Mouse (Mus musculus): ENCODE data around the gene Nfkbil1.
"Not testable (repeated sequence)": the region's sequence is repeated elsewhere in the genome, so short reads cannot be mapped to it uniquely, and the experiment has no call there.

Nfkbil1 gene

DNA sequence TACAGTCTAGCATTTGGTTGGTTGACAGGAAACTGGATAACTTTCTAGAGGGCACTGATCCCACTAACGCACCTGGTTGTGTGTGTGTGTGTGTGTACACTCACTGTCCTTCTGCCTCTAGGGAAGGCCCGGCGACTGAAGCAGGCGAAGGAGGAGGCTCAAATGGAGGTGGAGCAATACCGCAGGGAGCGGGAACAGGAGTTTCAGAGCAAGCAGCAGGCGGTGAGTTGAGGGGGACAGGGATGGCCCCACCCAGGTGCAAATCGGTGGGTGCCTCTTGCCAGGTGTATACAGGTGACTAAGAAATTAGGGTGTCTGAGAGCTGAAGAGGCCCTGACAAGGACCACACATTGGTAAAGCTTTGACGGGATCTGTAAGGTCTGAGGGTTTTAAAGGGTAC is 1.4 kb upstream of the Nfkbil1 start:
- no peak for DNase-seq (ENCODE audit: low spot score in 2 of 2)

- peak; percentile 100 for DNase-seq (ENCODE audit: low spot score in 2 of 2)
Observed at GRCm38 (mm10) chr17:35236390-35236746, 776 bp upstream of the Nfkbil1 start.

GRCm38 (mm10) chr17:35234903-35235302 is 689 bp downstream of the Nfkbil1 start:
- DNase-seq (ENCODE audit: low spot score in 2 of 2): no peak

DNA sequence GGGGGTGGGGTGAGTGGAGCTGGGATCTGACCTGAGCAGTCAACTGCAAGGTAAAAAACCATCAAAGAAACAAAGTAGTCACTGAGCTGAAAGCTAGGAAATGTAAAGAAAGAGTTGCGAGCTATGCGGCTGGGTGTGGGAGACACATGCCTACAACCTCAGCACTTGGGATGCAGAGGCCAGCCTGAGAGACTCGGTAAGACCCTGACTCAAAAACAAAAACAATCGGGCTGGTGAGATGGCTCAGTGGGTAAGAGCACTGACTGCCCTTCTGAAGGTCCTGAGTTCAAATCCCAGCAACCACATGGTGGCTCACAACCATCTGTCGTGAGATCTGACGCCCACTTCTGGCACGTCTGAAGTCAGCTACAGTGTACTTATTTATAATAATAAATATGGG is 1.5 kb downstream of the Nfkbil1 start:
- not testable (repeated sequence) for DNase-seq (ENCODE audit: low spot score in 2 of 2)

- no peak for DNase-seq (ENCODE audit: low spot score in 2 of 2)
Observed at GRCm38 (mm10) chr17:35233114-35233980, 2.2 kb downstream of the Nfkbil1 start, which contains the start of gene Atp6v1g2. Gene Atp6v1g2, plus strand, starts transcription at chr17:35233660.

GRCm38 (mm10) chr17:35232659-35233058 is 2.9 kb downstream of the Nfkbil1 start:
- no peak for DNase-seq (ENCODE audit: low spot score in 2 of 2)

- DNase-seq (ENCODE audit: low spot score in 2 of 2): peak; percentile 81 to 86
Observed at GRCm38 (mm10) chr17:35232043-35232442, 3.5 kb downstream of the Nfkbil1 start.

GRCm38 (mm10) chr17:35231022-35231421 is 4.6 kb downstream of the Nfkbil1 start:
- DNase-seq (ENCODE audit: low spot score in 2 of 2): no peak

DNA sequence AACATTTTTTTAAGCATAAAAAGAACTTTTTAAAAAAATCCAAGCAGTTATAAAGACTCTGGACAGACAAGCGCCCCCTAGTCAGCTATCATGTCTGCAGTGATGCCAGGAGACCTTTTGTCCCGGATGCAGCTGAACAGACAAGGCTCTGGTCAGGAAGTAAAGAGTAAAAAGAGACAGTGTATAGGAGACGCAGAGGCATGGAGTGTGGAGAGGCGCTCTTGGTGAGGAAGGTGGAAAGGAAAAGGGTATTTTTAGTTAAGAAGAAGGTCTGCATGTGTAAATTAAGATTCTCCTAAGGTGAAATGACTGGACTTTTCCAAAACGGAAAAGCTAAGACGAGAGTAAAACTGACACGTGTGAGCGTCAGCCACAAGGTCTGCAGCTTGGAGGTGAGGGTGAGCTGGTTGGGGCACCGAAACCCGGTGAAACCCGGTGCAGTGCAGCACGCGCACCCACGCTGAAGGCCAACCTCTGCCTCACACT is 9.0 kb downstream of the Nfkbil1 start:
- DNase-seq (ENCODE audit: low spot score in 2 of 2): no peak

DNA sequence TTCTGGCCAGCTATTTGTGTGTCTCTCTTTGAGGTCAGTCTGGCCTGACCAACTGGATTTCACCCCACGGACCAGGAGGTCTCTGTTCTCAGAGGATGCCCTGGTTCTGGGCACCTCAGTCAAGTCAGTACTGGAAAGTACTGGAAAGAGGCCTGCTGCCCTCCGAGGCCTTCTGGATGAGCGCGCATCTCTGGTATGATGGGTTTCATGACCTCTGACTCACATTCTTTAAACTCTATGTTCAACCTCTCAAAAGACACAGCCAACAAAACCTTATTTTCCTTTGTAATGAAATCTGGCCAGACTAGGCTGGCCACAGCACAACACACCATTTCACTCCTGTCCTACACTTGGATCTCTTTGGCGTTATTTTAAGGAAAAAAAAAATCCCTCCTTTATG is 10.1 kb downstream of the Nfkbil1 start:
- no peak for DNase-seq (ENCODE audit: low spot score in 2 of 2)

GRCm38 (mm10) chr17:35224641-35225040 is 11.0 kb downstream of the Nfkbil1 start:
- DNase-seq (ENCODE audit: low spot score in 2 of 2): no peak

DNA sequence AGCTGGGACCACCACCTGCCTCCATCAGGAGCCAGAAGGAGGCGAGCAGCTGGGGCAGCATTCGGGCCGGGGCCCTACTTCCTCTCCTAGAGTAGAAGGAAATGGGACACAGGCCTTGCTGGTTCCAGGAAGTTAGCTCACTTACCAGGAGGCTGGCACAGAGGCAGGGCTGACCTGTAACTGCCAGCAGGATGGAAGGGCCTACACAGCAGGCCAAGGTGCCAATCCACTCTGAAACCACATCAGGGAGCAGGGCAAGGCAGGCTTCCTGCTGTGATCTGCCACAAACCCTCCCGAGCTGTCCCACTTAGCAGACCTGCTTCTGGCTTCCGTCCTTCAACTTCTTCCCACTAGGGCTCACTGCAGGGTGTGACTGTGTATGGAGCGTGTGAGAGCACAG is 13.3 kb downstream of the Nfkbil1 start:
- no peak for DNase-seq (ENCODE audit: low spot score in 2 of 2)

DNA sequence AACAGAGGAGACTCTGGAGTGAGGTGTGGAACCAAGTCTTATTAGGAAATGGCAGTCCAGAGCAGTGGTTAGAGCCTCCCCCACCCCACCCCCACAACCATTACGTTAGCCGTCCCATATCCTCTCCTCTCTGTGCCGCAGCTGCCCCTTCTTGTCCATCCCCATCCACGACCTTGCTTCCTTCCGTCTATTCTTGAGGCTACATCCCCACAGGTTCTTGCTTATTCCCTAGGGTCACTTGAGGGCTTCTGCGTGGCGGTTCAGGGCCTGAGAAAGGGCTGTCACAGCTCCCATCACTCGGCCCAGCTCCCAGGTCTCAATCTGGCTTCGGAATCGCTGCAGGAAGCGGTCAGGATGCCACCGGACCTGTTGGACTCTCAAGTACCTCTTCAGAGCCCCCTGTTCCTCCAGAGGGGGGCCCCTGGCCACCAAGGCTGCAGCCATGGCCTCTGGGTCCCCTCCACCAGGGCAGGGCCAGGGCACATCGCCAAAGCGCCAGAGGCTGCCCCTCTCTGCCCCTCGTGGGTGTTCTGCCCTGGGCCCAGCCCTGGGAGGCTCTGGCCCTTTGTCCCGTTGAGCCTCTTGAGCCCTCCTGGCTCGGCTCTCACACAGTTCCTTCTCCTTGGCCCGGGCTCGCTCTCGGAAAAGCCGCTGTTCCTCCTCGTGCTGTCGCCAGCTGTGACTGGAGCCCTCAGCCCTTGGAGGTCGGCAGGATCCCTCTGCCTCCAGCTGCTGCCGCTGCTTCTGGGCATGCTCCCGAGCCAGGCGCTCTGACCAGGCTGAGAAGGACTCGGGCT is 15.2 kb downstream of the Nfkbil1 start, which contains the start of gene Gm16181:
TSS of gene Gm16181 (plus strand) at position 679 of the 797 bp plus-strand sequence.
- no peak for DNase-seq (ENCODE audit: low spot score in 2 of 2)

DNA sequence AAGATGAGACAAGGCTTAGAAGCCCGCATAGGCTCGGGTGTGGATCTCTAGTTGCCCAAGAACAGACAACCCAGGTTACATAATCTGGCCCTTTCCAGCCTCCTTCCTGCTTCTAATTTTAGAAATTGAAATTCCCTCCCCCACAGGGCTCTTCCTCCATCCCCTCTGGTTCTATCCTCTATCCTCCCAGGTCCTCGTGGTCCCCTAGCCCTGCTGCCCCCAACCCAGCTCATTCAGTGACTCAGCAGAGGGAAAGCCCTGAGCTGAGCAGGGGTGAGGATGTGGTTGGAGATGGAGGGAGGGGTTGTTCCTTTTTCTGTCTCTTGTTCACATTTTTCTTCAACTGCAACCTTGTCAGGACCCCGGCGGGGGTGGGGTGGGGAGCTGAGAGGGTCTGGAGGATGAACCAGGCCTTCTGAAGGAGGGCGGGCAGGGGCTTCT is 16.0 kb downstream of the Nfkbil1 start:
- DNase-seq (ENCODE audit: low spot score in 2 of 2): no peak

DNA sequence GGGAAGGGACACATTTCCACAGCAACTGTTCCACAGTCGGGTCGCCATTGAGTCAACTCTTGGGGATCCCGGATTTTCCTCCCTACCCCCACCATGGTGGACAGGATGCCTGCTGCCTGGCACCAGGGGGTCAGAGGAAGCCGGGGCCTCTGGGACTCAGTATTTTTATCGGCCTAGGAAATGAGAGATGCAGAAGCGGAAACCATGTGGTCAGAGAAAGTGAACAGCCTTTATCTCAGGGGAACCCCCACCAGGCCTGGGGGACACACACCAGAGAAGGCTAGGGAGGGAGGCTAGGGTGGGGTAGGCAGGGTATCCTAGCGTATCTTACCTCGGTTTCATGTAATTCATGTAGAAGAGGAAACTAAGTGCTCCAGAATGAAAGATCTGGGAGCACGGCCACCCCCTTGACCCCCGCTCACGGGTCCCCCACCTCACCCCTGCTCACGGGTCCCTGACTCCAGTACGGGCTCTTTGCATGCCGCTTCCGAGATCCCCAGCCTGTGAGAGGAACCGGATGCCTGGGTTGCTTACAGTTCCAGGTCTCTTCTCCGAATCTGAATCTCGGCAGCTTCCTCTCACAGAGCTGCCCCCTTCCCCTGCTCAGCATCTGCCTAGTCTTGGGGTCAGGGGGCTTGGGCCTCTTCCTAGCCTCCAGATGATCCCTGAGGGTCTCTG is 16.9 kb downstream of the Nfkbil1 start:
- DNase-seq (ENCODE audit: low spot score in 2 of 2): no peak

GRCm38 (mm10) chr17:35213071-35213470 is 22.5 kb downstream of the Nfkbil1 start:
- no peak for DNase-seq (ENCODE audit: low spot score in 2 of 2)

DNA sequence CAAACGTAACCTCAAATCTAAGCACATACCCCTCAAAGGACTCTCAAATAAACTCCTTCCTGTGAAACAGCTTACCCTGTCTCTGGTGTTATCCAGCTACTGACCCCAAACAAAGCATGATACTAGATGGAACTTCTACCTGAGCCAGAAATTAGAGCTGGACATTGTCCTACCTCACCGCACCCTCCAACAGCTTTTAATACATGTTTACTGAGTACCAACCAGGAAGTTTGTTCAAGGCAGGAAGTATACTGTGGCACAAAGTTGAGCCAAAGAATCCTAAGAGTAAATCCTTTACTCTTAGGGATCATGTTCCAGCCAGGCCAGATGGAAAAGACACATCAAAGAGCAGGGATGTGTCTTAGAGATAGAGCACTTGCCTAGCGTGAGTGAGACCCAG is 25.0 kb downstream of the Nfkbil1 start:
- DNase-seq (ENCODE audit: low spot score in 2 of 2): no peak

- no peak for DNase-seq (ENCODE audit: low spot score in 2 of 2)
Observed at GRCm38 (mm10) chr17:35209785-35210535, 25.6 kb downstream of the Nfkbil1 start.

GRCm38 (mm10) chr17:35205380-35205769 is 30.2 kb downstream of the Nfkbil1 start:
- DNase-seq (ENCODE audit: low spot score in 2 of 2): no peak

DNA sequence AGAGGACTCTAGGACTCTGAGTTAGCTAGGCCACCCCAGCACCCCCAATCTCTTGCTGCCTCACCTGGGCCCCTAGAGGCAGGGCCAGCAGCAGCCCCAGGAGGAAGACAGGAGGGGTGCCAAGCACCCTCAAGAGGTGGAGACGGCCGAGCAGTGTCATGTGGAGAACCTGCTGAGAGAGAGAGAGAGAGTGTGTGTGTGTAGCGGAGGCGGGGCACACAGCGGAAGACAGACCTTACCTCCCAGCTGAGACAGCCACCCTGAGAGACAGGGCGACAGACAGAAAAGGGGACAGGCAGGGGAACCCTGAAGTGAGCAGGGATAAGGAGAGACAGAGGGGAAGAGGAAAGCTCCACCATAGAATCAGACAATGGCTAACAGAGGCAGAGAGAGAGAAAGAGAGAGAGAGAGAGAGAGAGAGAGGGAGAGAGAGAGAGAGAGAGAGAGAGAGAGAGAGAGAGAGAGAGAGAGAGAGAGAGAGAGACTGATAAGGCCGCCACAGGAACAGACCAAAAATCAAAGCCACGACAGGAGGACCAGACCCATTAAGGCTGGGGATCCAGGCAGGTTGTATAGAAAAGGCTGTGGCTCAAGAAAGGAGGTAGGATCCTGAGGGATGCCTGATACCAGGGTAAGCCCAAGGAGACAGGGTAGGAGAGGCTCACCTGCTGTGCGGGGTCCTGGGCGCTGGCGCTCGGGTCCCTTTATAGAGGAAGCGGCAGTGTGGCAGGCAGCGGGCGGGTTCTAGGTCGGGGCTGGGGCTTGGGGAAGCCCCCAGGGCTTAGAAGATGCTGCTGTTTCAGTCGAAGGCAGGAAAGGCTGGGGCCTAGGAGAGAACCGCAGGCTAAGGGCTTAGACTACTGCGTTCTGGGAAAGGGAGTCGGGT is 30.9 kb downstream of the Nfkbil1 start, which contains the start of gene Lta:
TSS of gene Lta (minus strand) at position 858 of the 886 bp plus-strand sequence.
- no peak for DNase-seq (ENCODE audit: low spot score in 2 of 2)
